Mouse (Mus musculus) urinary bladder, adult 2 months (tissue): Measurements from ENCODE around the gene Irak3. TPM values are rescaled to one million over a fixed set of nuclear protein-coding genes. Genes with fewer than 3 reads are reported as not detected.
A peak's percentile ranks its signal among the peaks of the same experiment; 100 is the strongest.
"Not testable (repeated sequence)": the region's sequence is repeated elsewhere in the genome, so short reads cannot be mapped to it uniquely, and the experiment has no call there.

Experiments used
- DNase-seq: peaks from one replicate; pipeline ENCODE4 v3.0.0; 2022; ENCODE audit warnings: low spot score
- polyA plus RNA-seq: library from polyadenylated mRNA; depleted of rRNA; stranded (reverse); fragments of >200 nt; gene quantifications from 2 replicates; pipeline ENCODE4 v1.2.3, GENCODE M21; 2012

Gene Irak3
- polyA plus RNA-seq, 1 experiment: 4.6 TPM

- DNase-seq: no peak
Measured at GRCm38 (mm10) chr10:120163490-120163889, 38.4 kb downstream of the Irak3 start.

GRCm38 (mm10) chr10:120162840-120163239 is 39.1 kb downstream of the Irak3 start:
- no peak for DNase-seq

- DNase-seq: no peak
Measured at GRCm38 (mm10) chr10:120160533-120160932, 41.4 kb downstream of the Irak3 start.

GRCm38 (mm10) chr10:120153911-120154310 is 48.0 kb downstream of the Irak3 start:
- no peak for DNase-seq

GRCm38 (mm10) chr10:120151672-120152071 is 50.3 kb downstream of the Irak3 start:
- DNase-seq: no peak

- DNase-seq: no peak
Measured at GRCm38 (mm10) chr10:120140916-120141516, 60.9 kb downstream of the Irak3 start.

- no peak for DNase-seq
Measured at GRCm38 (mm10) chr10:120140193-120140592, 61.7 kb downstream of the Irak3 start.

GRCm38 (mm10) chr10:120136020-120136562 is 65.8 kb downstream of the Irak3 start:
- no peak for DNase-seq

- no peak for DNase-seq
Measured at GRCm38 (mm10) chr10:120133697-120134096, 68.2 kb downstream of the Irak3 start.

GRCm38 (mm10) chr10:120130621-120131020 is 71.3 kb downstream of the Irak3 start:
- no peak for DNase-seq

- no peak for DNase-seq
Measured at GRCm38 (mm10) chr10:120128601-120129277, 73.2 kb downstream of the Irak3 start.

- DNase-seq: no peak
Measured at GRCm38 (mm10) chr10:120125465-120125857, 76.5 kb downstream of the Irak3 start.

- peak; percentile 61 for DNase-seq
Measured at GRCm38 (mm10) chr10:120124801-120125464, 77.0 kb downstream of the Irak3 start.

- no peak for DNase-seq
Measured at GRCm38 (mm10) chr10:120123721-120124120, 78.2 kb downstream of the Irak3 start.

- DNase-seq: no peak
Measured at GRCm38 (mm10) chr10:120115249-120115648, 86.7 kb downstream of the Irak3 start.

- DNase-seq: no peak
Measured at GRCm38 (mm10) chr10:120114493-120114892, 87.4 kb downstream of the Irak3 start.

- no peak for DNase-seq
Measured at GRCm38 (mm10) chr10:120113980-120114379, 88.0 kb downstream of the Irak3 start.

- not testable (repeated sequence) for DNase-seq
Measured at GRCm38 (mm10) chr10:120113482-120113881, 88.4 kb downstream of the Irak3 start.

GRCm38 (mm10) chr10:120112507-120113396 is 89.2 kb downstream of the Irak3 start, which contains the start of gene Helb:
Gene Helb (minus strand): TSS chr10:120112987.
- peak; percentile 86 for DNase-seq

- DNase-seq: no peak
Measured at GRCm38 (mm10) chr10:120111691-120112319, 90.1 kb downstream of the Irak3 start.

GRCm38 (mm10) chr10:120100806-120101205 is 101.1 kb downstream of the Irak3 start:
- DNase-seq: no peak
